Mouse (Mus musculus): ENCODE measurements around the gene Tmtc2.

- no peak for TF ChIP-seq CTCF (IDR thresholded peaks at IDR 0.05; ENCODE audit: low read depth)
- TF ChIP-seq EP300 (IDR thresholded peaks at IDR 0.05; ENCODE audit: low read depth) = no peak
These were observed 64.9 kb downstream of the Tmtc2 start for GRCm38 (mm10) chr10:105509146-105509895.
